Comparison of ENCODE assay signal across 8 mouse cellular contexts in the genomic region with DNA sequence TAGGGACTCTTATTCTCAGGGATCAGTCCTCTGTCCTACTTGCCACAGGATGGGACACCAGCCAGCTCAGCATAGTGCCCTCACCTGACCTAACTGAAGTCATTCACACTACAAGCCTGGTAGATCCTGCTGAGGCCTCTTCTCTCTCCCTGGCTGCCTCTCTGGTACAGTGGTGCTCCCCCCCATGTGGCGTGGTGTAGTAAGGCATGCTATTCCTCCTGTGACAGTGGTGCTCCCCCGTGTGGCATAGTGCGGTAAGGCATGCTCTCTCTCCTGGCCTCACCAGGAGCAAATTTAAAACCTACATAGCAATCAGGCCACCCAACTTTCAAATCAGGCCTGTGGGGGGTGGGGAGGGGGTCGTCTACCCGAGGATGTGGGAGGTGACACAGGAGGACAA. TPM values are rescaled to one million over a fixed set of nuclear protein-coding genes. Genes with fewer than 3 reads are reported as not detected.
A peak's percentile ranks its signal among the peaks of the same experiment; 100 is the strongest.
DNase-seq lines count a peak whose midpoint lies in the region; ATAC-seq and TF ChIP-seq lines count a peak whose summit lies in the region.

No protein-coding gene starts in this region.

- no peaks in the 10 kb centered on the region for H3K4me1 ChIP-seq in cortical plate, adult 2 months (ENCODE audit: control insufficient read depth, insufficient read depth, low read length)
- H3K4me1 ChIP-seq in intestine, postnatal 0 days (replicated peaks; ENCODE audit: control insufficient read depth, insufficient read depth, low read length): no peaks in the 10 kb centered on the region
- no peaks in the 10 kb centered on the region for H3K4me1 ChIP-seq in midbrain, embryonic 14.5 days (ENCODE audit: control insufficient read depth, insufficient read depth, low read length)

- no peak overlapping the region for H3K4me2 ChIP-seq in intestine, postnatal 0 days (replicated peaks; ENCODE audit: low read depth)
- H3K4me2 ChIP-seq in midbrain, embryonic 14.5 days (ENCODE audit: low read length): no peak overlapping the region

- intact Hi-C loops in left cerebral cortex, postnatal 25 days (cut with DNase I): loop anchor here (1.0 kb wide), 2 partner anchors 116 to 234 kb away; no protein-coding TSS in a partner anchor

- TF ChIP-seq CTCF in cortical plate, adult 2 months (IDR thresholded peaks at IDR 0.05; ENCODE audit: extremely low read depth, insufficient read depth, low read length): peak; percentile 100
- TF ChIP-seq CTCF in intestine, postnatal 0 days (IDR thresholded peaks at IDR 0.05; ENCODE audit: low read depth): peak; percentile 99

- H3K27me3 ChIP-seq in intestine, postnatal 0 days (replicated peaks; ENCODE audit: control insufficient read depth, insufficient read depth, low read length): no peaks in the 10 kb centered on the region
- H3K27me3 ChIP-seq in midbrain, embryonic 14.5 days (ENCODE audit: control insufficient read depth, insufficient read depth, low read length): no peaks in the 10 kb centered on the region

- H3K36me3 ChIP-seq in intestine, postnatal 0 days (ENCODE audit: control insufficient read depth, insufficient read depth): no peaks in the 10 kb centered on the region
- H3K36me3 ChIP-seq in midbrain, embryonic 14.5 days (ENCODE audit: control insufficient read depth, insufficient read depth, low read length): no peaks in the 10 kb centered on the region

- no peak overlapping the region for H3K27ac ChIP-seq in cortical plate, adult 2 months (ENCODE audit: insufficient read depth, low read length)
- H3K27ac ChIP-seq in intestine, postnatal 0 days (ENCODE audit: low read depth, low read length): no peak overlapping the region
- no peak overlapping the region for H3K27ac ChIP-seq in midbrain, embryonic 14.5 days (replicated peaks; ENCODE audit: low read depth, low read length)

- ATAC-seq in intestine, postnatal 0 days: peak; percentile 64
- ATAC-seq in midbrain, embryonic 14.5 days (ENCODE audit: low FRiP score, low TSS enrichment): peak; percentile 37; the same call in 1 of the 2 replicates

- no peak overlapping the region for H3K9ac ChIP-seq in intestine, postnatal 0 days (ENCODE audit: low read depth, low read length)
- H3K9ac ChIP-seq in midbrain, embryonic 14.5 days (replicated peaks; ENCODE audit: low read length): no peak overlapping the region

- no peak overlapping the region for H3K4me3 ChIP-seq in cortical plate, adult 2 months (ENCODE audit: insufficient read depth, low read length)
- no peak overlapping the region for H3K4me3 ChIP-seq in intestine, postnatal 0 days (ENCODE audit: low read depth, low read length)
- H3K4me3 ChIP-seq in midbrain, embryonic 14.5 days (replicated peaks; ENCODE audit: low read depth, low read length): no peak overlapping the region

- WGBS in intestine, postnatal 0 days: 6% methylated on average over 5 of the region's 5 CpGs
- 9% methylated on average over 5 of the region's 5 CpGs for WGBS in midbrain, embryonic 14.5 days

- peak; percentile 60 for DNase-seq in 3134 (ENCODE audit: extremely low read depth, insufficient read length, low spot score)
- DNase-seq in adipocyte (ENCODE audit: low spot score): peak; percentile 92
- peak; percentile 65 to 67 for DNase-seq in gastrocnemius, adult 8-10 months (ENCODE audit: low spot score in 2 of 2)
- DNase-seq in left cerebral cortex, postnatal 25 days (ENCODE audit: low spot score in 2 of 2): peak; percentile 81
- DNase-seq in midbrain, embryonic 14.5 days: peak; percentile 89
- peak; percentile 69 to 76 for DNase-seq in spleen, postnatal 36 days (ENCODE audit: low spot score in 2 of 2)

- no peaks in the 10 kb centered on the region for H3K9me3 ChIP-seq in intestine, postnatal 0 days (ENCODE audit: control insufficient read depth)
- H3K9me3 ChIP-seq in midbrain, embryonic 14.5 days (ENCODE audit: control insufficient read depth, low read length): no peaks in the 10 kb centered on the region

- no peak for TF ChIP-seq POLR2A in cortical plate, adult 2 months (IDR thresholded peaks at IDR 0.05; ENCODE audit: extremely low read depth, insufficient read depth, low read length)

RNA-seq across cellular contexts. Expression of gene Dnah17, which starts 26.4 kb away (rescaled TPM):
- polyA plus RNA-seq in cortical plate, adult 2 months (2012; rRNA removed): 0.06 and 0.10 TPM in 2 replicates
- under 1 TPM in 2 of 4 experiments, not detected in 2; 0.02 to 0.03 TPM for total RNA-seq in gastrocnemius, adult 8-10 months (2022)
- 0.03 and 0.05 TPM in 2 replicates for polyA plus RNA-seq in intestine, postnatal 0 days (2015; fragmentation: Nextera tagmentation; extraction: Ambion mirVana)
- under 1 TPM; 0.05 to 0.14 TPM for total RNA-seq in left cerebral cortex, postnatal 25 days (2021)
- 0.20 and 0.30 TPM in 2 replicates for polyA plus RNA-seq in midbrain, embryonic 14.5 days (2014; fragmentation: Nextera tagmentation; extraction: Ambion mirVana)
